Mouse (Mus musculus): ENCODE measurements around the gene Mettl27.

The Mettl27 gene

GRCm38 (mm10) chr5:134985633-134986297 lies 53.6 kb downstream of the Mettl27 start, which contains the start of gene Cldn3:
Gene Cldn3, plus strand, starts transcription at chr5:134986214.
- DNase-seq (ENCODE audit: inconsistent ontology term): peak; percentile 40

GRCm38 (mm10) chr5:134986298-134987268 lies 54.4 kb downstream of the Mettl27 start:
- no peak for DNase-seq (ENCODE audit: inconsistent ontology term)

- DNase-seq (ENCODE audit: inconsistent ontology term): no peak
Observed at GRCm38 (mm10) chr5:134989166-134989565, 57.0 kb downstream of the Mettl27 start.

- DNase-seq (ENCODE audit: inconsistent ontology term): no peak
Observed at GRCm38 (mm10) chr5:134989741-134990140, 57.6 kb downstream of the Mettl27 start.
